Mouse (Mus musculus): ENCODE measurements at regions not wholly inside any gene's neighbourhood (a gene's known extent, or its start where the extent isn't known, plus 50 kb on each side); places are given as distances from the start of the nearest gene placed in this dataset.

- H3K27me3 ChIP-seq (ENCODE audit: control insufficient read depth, insufficient read depth, low read length), result no peaks in the 10 kb centered on the region
- H3K36me3 ChIP-seq (ENCODE audit: control insufficient read depth, insufficient read depth, low read length), result no peaks in the 10 kb centered on the region
- no peak for DNase-seq (ENCODE audit: low spot score)
- H3K4me1 ChIP-seq (ENCODE audit: control insufficient read depth, insufficient read depth, low read length), result 0 out of 2 replicates have a peak, but pooled peaks cover 1% of the 10 kb centered on the region
- H3K4me3 ChIP-seq (replicated peaks; ENCODE audit: low read length), result no peak overlapping the region
- H3K27ac ChIP-seq (replicated peaks; ENCODE audit: low read depth, low read length), result no peak overlapping the region
- TF ChIP-seq POLR2A (IDR thresholded peaks at IDR 0.05; ENCODE audit: borderline replicate concordance, extremely low read depth, insufficient read depth, insufficient read length), result no peak
- no peak overlapping the region for H3K4me2 ChIP-seq (replicated peaks; ENCODE audit: low read depth, low read length, severe bottlenecking)
- WGBS, result 69% methylated on average over 12 of the region's 12 CpGs
- no peak overlapping the region for H3K9ac ChIP-seq (ENCODE audit: low read depth, low read length, severe bottlenecking)
- H3K9me3 ChIP-seq (ENCODE audit: control insufficient read depth, low read length), result no peaks in the 10 kb centered on the region; the same call in 1 of the 2 replicates
- ATAC-seq (ENCODE audit: low FRiP score, low read depth), result no peak
Observed at GRCm38 (mm10) chr14:76216446-76217177, 105.9 kb downstream of the Nufip1 start.

GRCm38 (mm10) chr14:76217178-76217500 is 106.4 kb downstream of the Nufip1 start:
- DNase-seq (ENCODE audit: low spot score) (no peak), ATAC-seq (ENCODE audit: low FRiP score, low read depth) (no peak)
- Histone ChIP-seq H3K4me3 (replicated peaks; ENCODE audit: low read length) (no peak overlapping the region), H3K36me3 (ENCODE audit: control insufficient read depth, insufficient read depth, low read length) (no peaks in the 10 kb centered on the region), H3K9me3 (ENCODE audit: control insufficient read depth, low read length) (no peaks in the 10 kb centered on the region; the same call in 1 of the 2 replicates), H3K27ac (replicated peaks; ENCODE audit: low read depth, low read length) (no peak overlapping the region), H3K9ac (ENCODE audit: low read depth, low read length, severe bottlenecking) (no peak overlapping the region), H3K27me3 (ENCODE audit: control insufficient read depth, insufficient read depth, low read length) (no peaks in the 10 kb centered on the region), H3K4me2 (replicated peaks; ENCODE audit: low read depth, low read length, severe bottlenecking) (no peak overlapping the region), H3K4me1 (ENCODE audit: control insufficient read depth, insufficient read depth, low read length) (0 out of 2 replicates have a peak, but pooled peaks cover 2% of the 10 kb centered on the region)
- 71% methylated on average over 9 of the region's 9 CpGs for WGBS
- TF ChIP-seq POLR2A (IDR thresholded peaks at IDR 0.05; ENCODE audit: borderline replicate concordance, extremely low read depth, insufficient read depth, insufficient read length), result no peak

- ATAC-seq (ENCODE audit: low FRiP score, low read depth) (no peak), DNase-seq (ENCODE audit: low spot score) (no peak)
- no peak overlapping the region for H3K27ac ChIP-seq (replicated peaks; ENCODE audit: low read depth, low read length)
- H3K36me3 ChIP-seq (ENCODE audit: control insufficient read depth, insufficient read depth, low read length), result no peaks in the 10 kb centered on the region
- H3K9me3 ChIP-seq (ENCODE audit: control insufficient read depth, low read length), result no peaks in the 10 kb centered on the region; the same call in 1 of the 2 replicates
- H3K9ac ChIP-seq (ENCODE audit: low read depth, low read length, severe bottlenecking), result no peak overlapping the region
- no peak for TF ChIP-seq POLR2A (IDR thresholded peaks at IDR 0.05; ENCODE audit: borderline replicate concordance, extremely low read depth, insufficient read depth, insufficient read length)
- H3K4me1 ChIP-seq (ENCODE audit: control insufficient read depth, insufficient read depth, low read length), result 0 out of 2 replicates have a peak, but pooled peaks cover 2% of the 10 kb centered on the region
- WGBS, result 92% methylated on average over 8 of the region's 8 CpGs
- H3K4me2 ChIP-seq (replicated peaks; ENCODE audit: low read depth, low read length, severe bottlenecking), result no peak overlapping the region
- H3K27me3 ChIP-seq (ENCODE audit: control insufficient read depth, insufficient read depth, low read length), result no peaks in the 10 kb centered on the region
- H3K4me3 ChIP-seq (replicated peaks; ENCODE audit: low read length), result no peak overlapping the region
Observed at GRCm38 (mm10) chr14:76217571-76218256, 107.0 kb downstream of the Nufip1 start.

GRCm38 (mm10) chr14:76220952-76221351 is 110.3 kb downstream of the Nufip1 start:
- Histone ChIP-seq H3K9me3 (ENCODE audit: control insufficient read depth, low read length) (no peaks in the 10 kb centered on the region; the same call in 1 of the 2 replicates), H3K27ac (replicated peaks; ENCODE audit: low read depth, low read length) (no peak overlapping the region), H3K4me2 (replicated peaks; ENCODE audit: low read depth, low read length, severe bottlenecking) (no peak overlapping the region), H3K9ac (ENCODE audit: low read depth, low read length, severe bottlenecking) (no peak overlapping the region), H3K4me1 (ENCODE audit: control insufficient read depth, insufficient read depth, low read length) (0 out of 2 replicates have a peak, but pooled peaks cover 2% of the 10 kb centered on the region), H3K36me3 (ENCODE audit: control insufficient read depth, insufficient read depth, low read length) (no peaks in the 10 kb centered on the region), H3K4me3 (replicated peaks; ENCODE audit: low read length) (no peak overlapping the region), H3K27me3 (ENCODE audit: control insufficient read depth, insufficient read depth, low read length) (no peaks in the 10 kb centered on the region)
- no peak for TF ChIP-seq POLR2A (IDR thresholded peaks at IDR 0.05; ENCODE audit: borderline replicate concordance, extremely low read depth, insufficient read depth, insufficient read length)
- WGBS, result 85% methylated on average over 5 of the region's 5 CpGs
- no peak for ATAC-seq (ENCODE audit: low FRiP score, low read depth)
- DNase-seq (ENCODE audit: low spot score), result no peak

- no peak overlapping the region for H3K4me3 ChIP-seq (replicated peaks; ENCODE audit: low read length)
- no peaks in the 10 kb centered on the region for H3K36me3 ChIP-seq (ENCODE audit: control insufficient read depth, insufficient read depth, low read length)
- H3K27me3 ChIP-seq (ENCODE audit: control insufficient read depth, insufficient read depth, low read length), result no peaks in the 10 kb centered on the region
- DNase-seq (ENCODE audit: low spot score) (no peak), ATAC-seq (ENCODE audit: low FRiP score, low read depth) (no peak)
- H3K9me3 ChIP-seq (ENCODE audit: control insufficient read depth, low read length), result no peaks in the 10 kb centered on the region; the same call in 1 of the 2 replicates
- no peak overlapping the region for H3K27ac ChIP-seq (replicated peaks; ENCODE audit: low read depth, low read length)
- 0 out of 2 replicates have a peak, but pooled peaks cover 2% of the 10 kb centered on the region for H3K4me1 ChIP-seq (ENCODE audit: control insufficient read depth, insufficient read depth, low read length)
- no peak overlapping the region for H3K4me2 ChIP-seq (replicated peaks; ENCODE audit: low read depth, low read length, severe bottlenecking)
- no peak for TF ChIP-seq POLR2A (IDR thresholded peaks at IDR 0.05; ENCODE audit: borderline replicate concordance, extremely low read depth, insufficient read depth, insufficient read length)
- 65% methylated on average over 10 of the region's 10 CpGs for WGBS
- H3K9ac ChIP-seq (ENCODE audit: low read depth, low read length, severe bottlenecking), result no peak overlapping the region
Observed at GRCm38 (mm10) chr14:76221617-76222319, 111.1 kb downstream of the Nufip1 start.

All from limb, embryonic 14.5 days (tissue).